In genomic region chr19:18952806-18953205, GRCm38 (mm10) we compare ENCODE assay signal across 20 mouse cellular contexts.
DNase-seq lines count a peak whose midpoint lies in the region; TF ChIP-seq lines count a peak whose summit lies in the region.
"Had no signal": no experiment of that assay in that cellular context is flagged by ENCODE, and none has a peak within 500 bp of the region (broad histone marks: within the 10 kb centered on the region; RNA-seq: fewer than 3 reads in every experiment).

No protein-coding gene starts in this region.

- H3K4me1 ChIP-seq in lung, adult 2 months (ENCODE audit: control insufficient read depth, insufficient read depth, low read length) = no peaks in the 10 kb centered on the region
- H3K4me1 ChIP-seq: embryonic facial prominence, embryonic 13.5 days; embryonic facial prominence, embryonic 15.5 days; forebrain, embryonic 10.5 days; forebrain, embryonic 12.5 days had no signal

- WGBS in lung, adult 2 months = 73% methylated on average over 3 of the region's 3 CpGs

- no peak overlapping the region for H3K4me3 ChIP-seq in lung, adult 2 months (replicated peaks; ENCODE audit: extremely low read depth, low read depth, low read length)
- H3K4me3 ChIP-seq in left cerebral cortex, adult 2 months = no peak overlapping the region
- H3K4me3 ChIP-seq: embryonic facial prominence, embryonic 13.5 days; embryonic facial prominence, embryonic 15.5 days; erythroblast, embryonic 14.5 days; forebrain, embryonic 10.5 days; forebrain, embryonic 12.5 days had no signal

- no peak for TF ChIP-seq CTCF in lung, adult 2 months (IDR thresholded peaks at IDR 0.05; ENCODE audit: insufficient read depth, low read length)
- TF ChIP-seq CTCF in left cerebral cortex, adult 2 months (IDR thresholded peaks at IDR 0.05) = no peak

- peak; percentile 47 to 72 for DNase-seq in lung, adult 18-20 months
- DNase-seq in lung, adult 2 months = no peak
- peak; percentile 13 for DNase-seq in lung, postnatal 14 days
- DNase-seq in lung, postnatal 36 days = peak; percentile 81
- DNase-seq in adrenal gland, postnatal 25 days = no peak
- DNase-seq in left cerebral cortex, adult 2 months (ENCODE audit: extremely low spot score in 1 of 2, low spot score in 2 of 2) = no peak
- DNase-seq: adrenal gland, adult 8-10 months; adrenal gland, postnatal 14 days; B cell, adult 2 months; cerebellum, adult 11-12 months; cerebellum, adult 8-10 months; cerebellum, adult 9-11 months; cerebellum, postnatal 14 days; cerebellum, postnatal 36 days; embryo, embryonic 11 days had no signal

- TF ChIP-seq POLR2A in lung, adult 2 months (IDR thresholded peaks at IDR 0.05; ENCODE audit: borderline replicate concordance, extremely low read depth, low read depth, low read length) = no peak

- intact Hi-C loops in left cerebral cortex, adult 2 months (cut with DNase I) = no loop called here

- no peak overlapping the region for H3K27ac ChIP-seq in left cerebral cortex, adult 2 months
- H3K27ac ChIP-seq: embryonic facial prominence, embryonic 13.5 days; embryonic facial prominence, embryonic 15.5 days; forebrain, embryonic 10.5 days; forebrain, embryonic 12.5 days had no signal

Comparison
In these comparisons a context has a peak if more than half of its experiments do, and no peak if none do; other contexts are left out.
1. DNase-seq: peak in lung, adult 18-20 months (2 of 2), lung, postnatal 14 days (single experiment) and lung, postnatal 36 days (single experiment); none in lung, adult 2 months (single experiment), adrenal gland, postnatal 25 days (single experiment) and left cerebral cortex, adult 2 months (0 of 2).